Mouse (Mus musculus) embryonic stem cell, embryonic (primary cell): ENCODE measurements at regions not wholly inside any gene's neighbourhood (a gene's known extent, or its start where the extent isn't known, plus 50 kb on each side); places are given as distances from the start of the nearest gene placed in this dataset.

ENCODE experiments used
- CTCF ChIA-PET, 4 experiments: fragments of 300-600 bp in 2 of 4; fragments of 350-600 bp in 2 of 4; sonication (Branson Sonifier 250); formaldehyde crosslinking; loops; one replicate each; lab custom pipeline; 2022; ENCODE audit warnings: inconsistent platforms in 2 of 4; lab: Charles Lee
- POLR2A ChIA-PET, 4 experiments: fragments of 300-600 bp in 2 of 4; fragments of 350-600 bp in 2 of 4; sonication (Branson Sonifier 250); formaldehyde crosslinking; loops; one replicate each; lab custom pipeline; 2022; ENCODE audit warnings: antibody characterized with exemption in 4 of 4, inconsistent platforms in 1 of 4; lab: Charles Lee

DNA sequence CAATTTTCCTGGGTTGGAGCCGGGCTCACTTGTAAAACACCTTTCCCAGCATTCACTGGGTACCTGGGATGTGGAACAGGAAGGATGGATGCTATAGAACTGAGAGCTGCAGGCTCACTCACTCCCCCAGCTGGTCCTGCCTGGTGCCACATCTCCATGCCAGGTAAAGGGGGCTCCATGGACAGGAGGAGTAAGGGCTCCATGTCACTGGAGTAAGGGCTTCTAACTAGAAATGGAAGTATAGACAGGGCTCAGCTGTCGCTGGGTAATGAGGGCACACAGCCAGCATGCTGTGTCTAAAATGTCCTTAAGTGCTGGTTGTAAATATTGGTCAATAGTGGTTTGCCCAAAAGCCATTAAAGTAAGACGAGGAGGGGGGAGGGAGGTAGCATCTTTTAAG, 99.4 kb upstream of the Gpr12 start:
- POLR2A ChIA-PET: interaction anchor here in 1 of 4 experiments (0.8 kb wide), 1 partner anchor 9 kb away, joined by 3 read pairs; no protein-coding TSS in a partner anchor
- CTCF ChIA-PET: no interaction called here

DNA sequence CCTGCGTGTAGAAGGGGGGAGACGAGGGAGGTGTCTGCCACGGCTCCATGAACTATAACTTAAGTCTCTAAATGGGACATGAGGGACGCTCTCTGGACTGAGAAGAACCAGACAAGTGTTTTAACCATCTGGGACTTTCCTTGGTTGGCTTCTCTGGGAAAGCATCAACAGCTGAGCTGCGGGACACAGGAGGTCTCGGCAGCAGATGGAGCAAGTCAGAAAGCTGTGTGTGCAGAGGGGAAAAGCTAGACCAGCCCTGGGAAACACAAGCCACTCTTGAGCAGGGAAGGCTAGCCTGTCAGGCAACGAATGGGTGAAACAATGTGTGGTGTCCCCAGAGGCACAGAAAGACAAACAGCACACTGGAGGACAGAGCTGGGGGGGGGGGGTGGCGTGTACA, 98.5 kb upstream of the Gpr12 start:
- POLR2A ChIA-PET: interaction anchor here in 1 of 4 experiments (0.6 kb wide), 1 partner anchor 13 kb away, joined by 4 read pairs; no protein-coding TSS in a partner anchor
- CTCF ChIA-PET: interaction anchor here in 2 of 4 experiments (0.6 kb wide), 4 partner anchors 46 to 631 kb away, joined by 3 to 5 read pairs (median 3); no protein-coding TSS in a partner anchor

DNA sequence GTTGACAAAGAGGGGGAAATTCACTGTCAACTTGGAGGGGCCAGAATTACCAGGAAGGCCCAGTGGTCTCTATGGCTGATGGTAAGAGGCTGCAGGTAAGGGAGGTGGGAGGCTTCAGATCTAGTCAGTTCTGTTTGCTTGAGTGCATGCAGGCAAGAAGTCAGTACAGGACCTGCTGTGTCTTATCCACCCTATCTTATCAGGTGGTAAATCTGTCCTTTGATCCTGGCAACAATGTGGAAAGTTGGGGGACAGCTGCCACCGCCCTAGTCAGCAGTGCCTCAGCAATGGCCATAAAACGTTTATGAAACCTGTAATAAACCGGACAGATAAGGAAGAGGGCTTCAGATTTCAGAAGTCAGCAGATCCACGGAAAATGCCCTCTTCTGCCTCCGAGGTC, 97.9 kb upstream of the Gpr12 start:
- ChIA-PET POLR2A (interaction anchor here in 1 of 4 experiments (0.6 kb wide), 1 partner anchor 14 kb away, joined by 4 read pairs; no protein-coding TSS in a partner anchor), CTCF (no interaction called here)

DNA sequence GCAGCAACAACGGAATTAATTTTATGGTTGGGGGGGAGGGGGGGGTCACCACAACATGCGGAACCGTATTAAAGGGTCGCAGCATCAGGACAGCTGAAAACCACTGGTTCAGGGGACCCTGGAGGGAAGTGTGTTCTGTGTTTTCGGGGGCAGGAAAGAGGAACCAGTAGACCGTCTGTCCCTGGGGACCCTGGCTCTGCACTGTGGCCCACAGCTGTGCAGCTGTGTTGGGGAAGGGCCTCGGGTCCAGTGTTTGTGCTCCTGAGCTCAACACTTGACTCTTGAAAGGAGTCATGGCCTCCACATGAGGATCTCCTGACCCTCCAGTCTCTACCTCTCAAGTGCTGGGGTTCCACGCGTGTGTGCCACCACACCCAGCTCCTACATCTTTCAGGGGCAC, 96.5 kb upstream of the Gpr12 start:
- ChIA-PET POLR2A (interaction anchor here in 1 of 4 experiments (1.2 kb wide), 1 partner anchor 223 kb away, joined by 3 read pairs; no protein-coding TSS in a partner anchor), CTCF (interaction anchor here in 2 of 4 experiments (0.6 to 1.0 kb wide), 4 partner anchors 10 to 225 kb away, joined by 3 to 4 read pairs (median 3); no protein-coding TSS in a partner anchor)

DNA sequence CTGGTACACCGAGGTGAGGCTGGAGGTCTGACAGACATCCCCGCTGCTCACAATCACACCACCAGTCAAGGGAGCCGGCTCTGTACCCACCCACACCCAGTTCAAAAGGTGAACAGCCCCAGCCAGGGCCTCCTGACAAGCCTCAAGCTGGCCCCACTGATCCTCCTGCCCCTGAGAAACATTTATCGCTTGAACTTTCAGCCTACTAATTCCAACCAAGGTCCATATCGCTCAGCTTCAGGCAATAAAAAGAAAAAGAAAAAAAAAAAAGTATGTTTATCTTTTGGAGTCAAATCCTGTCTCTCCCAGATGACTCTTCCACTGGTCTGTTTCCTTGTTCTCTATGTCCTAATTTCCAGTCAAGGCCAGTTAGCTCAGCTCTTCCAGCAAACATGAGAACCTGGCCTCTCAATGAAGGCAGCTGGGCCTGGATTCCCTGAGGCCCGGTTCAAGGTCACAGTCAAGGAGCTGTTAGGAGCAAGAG, 94.2 kb upstream of the Gpr12 start:
- ChIA-PET POLR2A (interaction anchor here in 2 of 4 experiments (0.8 to 1.1 kb wide), 3 partner anchors 9 to 21 kb away, joined by 3 to 4 read pairs (median 3); no protein-coding TSS in a partner anchor), CTCF (interaction anchor here in 2 of 4 experiments (0.8 to 2.2 kb wide), 7 partner anchors 13 to 614 kb away, joined by 3 to 9 read pairs (median 4); no protein-coding TSS in a partner anchor)

DNA sequence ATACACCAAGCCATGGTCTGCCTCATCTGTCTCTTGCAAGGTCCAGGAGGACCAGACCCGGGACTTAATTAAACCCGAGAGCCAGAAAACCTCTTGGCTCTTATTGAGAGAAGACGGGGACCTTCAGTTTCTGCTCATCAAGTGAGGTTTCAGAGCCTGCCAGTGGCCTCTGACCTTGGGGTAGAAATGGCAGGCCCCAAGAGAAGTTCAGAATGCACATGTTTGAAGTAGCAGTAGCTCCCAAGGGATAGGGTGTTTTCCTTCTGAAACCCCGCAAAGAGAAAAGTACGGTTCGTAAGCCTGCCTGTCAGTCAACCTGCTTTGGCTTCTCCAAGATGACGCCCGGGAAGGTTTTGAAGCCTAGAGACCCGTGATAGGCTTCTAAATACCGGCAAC, 93.7 kb upstream of the Gpr12 start:
- CTCF ChIA-PET: interaction anchor here in 3 of 4 experiments (0.6 to 5.3 kb wide), 5 partner anchors 14 to 641 kb away, joined by 3 to 100 read pairs (median 9); no protein-coding TSS in a partner anchor
- POLR2A ChIA-PET: interaction anchor here in 2 of 4 experiments (0.8 to 1.1 kb wide), 4 partner anchors 9 to 22 kb away, joined by 3 to 4 read pairs (median 3); no protein-coding TSS in a partner anchor

DNA sequence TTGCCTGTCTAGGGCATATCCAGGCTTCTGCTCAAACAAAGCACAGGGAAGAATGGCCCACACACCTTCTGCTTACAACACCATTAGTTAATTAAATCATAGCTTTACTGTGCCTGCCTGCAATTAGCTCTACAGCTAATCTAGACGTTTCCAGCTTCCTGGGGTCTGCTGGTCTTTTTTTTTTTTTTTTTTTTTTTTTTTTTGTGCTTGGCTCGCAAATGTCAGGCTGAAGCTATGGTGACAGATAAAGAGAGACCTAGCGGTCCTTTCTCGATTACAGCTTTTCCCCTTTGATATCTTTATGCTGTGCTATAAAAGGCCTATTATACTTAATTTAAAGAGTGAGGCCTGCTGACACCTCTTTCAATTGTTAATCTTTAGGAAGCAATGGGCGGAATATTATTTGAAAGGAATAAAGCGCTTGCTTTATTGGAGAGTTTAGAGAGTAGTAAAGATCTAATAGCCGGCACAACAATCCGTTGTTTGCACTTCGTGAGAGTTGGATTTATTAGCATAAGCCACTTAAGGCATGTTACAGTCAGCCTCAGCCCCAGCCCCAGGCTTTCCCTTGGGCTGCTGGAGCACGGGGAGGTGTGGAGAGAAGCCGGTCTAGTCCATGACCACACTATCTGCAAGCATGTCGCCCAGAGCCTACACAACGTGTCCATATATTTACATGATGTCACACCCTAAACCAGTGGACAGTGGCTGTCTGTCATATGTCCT, 93.2 kb upstream of the Gpr12 start:
- POLR2A ChIA-PET: interaction anchor here in 2 of 4 experiments (0.6 to 1.1 kb wide), 3 partner anchors 8 to 163 kb away, joined by 3 to 4 read pairs (median 3); no protein-coding TSS in a partner anchor
- CTCF ChIA-PET: interaction anchor here in 3 of 4 experiments (0.5 to 5.3 kb wide), 7 partner anchors 14 to 642 kb away, joined by 3 to 100 read pairs (median 5); no protein-coding TSS in a partner anchor

DNA sequence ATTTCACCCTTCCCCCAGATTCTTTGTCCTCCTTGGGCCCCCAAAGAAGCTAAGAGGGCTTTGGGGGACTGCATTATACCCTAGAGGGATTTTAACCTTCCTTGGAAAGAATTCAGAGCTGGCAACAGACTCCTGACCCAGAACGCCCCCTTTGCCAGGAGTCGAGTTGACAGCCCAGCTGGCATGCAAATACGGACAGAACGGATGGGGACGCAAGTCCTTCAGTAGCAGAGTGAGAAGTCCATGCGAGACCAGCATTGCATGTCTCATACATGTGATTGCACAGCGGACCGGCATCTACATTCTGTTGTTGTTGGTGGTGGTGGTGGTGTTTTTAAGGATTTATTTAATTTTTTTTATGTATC, 92.1 kb upstream of the Gpr12 start:
- POLR2A ChIA-PET: interaction anchor here in 1 of 4 experiments (0.6 to 2.3 kb wide), 7 partner anchors 12 to 224 kb away, joined by 3 to 7 read pairs (median 6); no protein-coding TSS in a partner anchor
- CTCF ChIA-PET: interaction anchor here in 2 of 4 experiments (1.0 to 5.3 kb wide), 6 partner anchors 15 to 642 kb away, joined by 3 to 100 read pairs (median 8); no protein-coding TSS in a partner anchor

DNA sequence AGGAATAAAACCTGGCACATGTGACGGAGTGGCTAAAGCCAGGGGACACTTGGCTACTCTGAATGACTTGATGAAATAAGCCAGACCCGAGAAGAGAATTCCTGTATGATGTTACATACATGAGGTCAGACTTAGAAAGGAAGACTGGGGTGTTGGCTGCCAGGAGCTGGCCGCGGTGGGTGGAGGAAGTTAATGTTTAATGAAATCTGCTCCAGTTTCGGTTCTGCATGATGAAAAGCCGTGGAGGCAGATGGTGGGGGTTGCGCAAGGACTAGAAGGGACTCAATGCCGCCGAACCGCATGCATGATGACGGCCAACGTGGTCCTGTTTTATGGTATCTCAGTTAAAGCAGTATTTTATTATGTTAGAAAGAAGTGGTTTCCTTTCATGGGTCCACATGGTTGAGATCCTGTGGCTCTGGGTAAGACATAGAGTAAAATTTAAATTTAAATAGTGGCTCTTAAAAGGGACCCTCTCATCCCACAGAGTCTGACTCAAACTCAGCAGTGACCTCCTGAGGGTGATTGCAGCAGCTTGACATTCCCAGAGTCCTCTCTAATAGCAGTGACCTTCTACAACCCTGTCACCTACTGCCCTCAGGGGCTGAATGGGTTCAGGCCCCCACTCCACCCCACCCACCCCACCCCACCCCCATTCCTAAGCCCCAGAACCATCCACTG, 91.6 kb upstream of the Gpr12 start:
- POLR2A ChIA-PET: interaction anchor here in 2 of 4 experiments (0.6 to 2.3 kb wide), 15 partner anchors 12 to 251 kb away, joined by 3 to 7 read pairs (median 5); partner anchors contain the start of gene Rpl21 (in 1 of the 2)
- CTCF ChIA-PET: interaction anchor here (1.0 to 5.3 kb wide), 17 partner anchors 15 to 643 kb away, joined by 3 to 100 read pairs (median 11); no protein-coding TSS in a partner anchor

DNA sequence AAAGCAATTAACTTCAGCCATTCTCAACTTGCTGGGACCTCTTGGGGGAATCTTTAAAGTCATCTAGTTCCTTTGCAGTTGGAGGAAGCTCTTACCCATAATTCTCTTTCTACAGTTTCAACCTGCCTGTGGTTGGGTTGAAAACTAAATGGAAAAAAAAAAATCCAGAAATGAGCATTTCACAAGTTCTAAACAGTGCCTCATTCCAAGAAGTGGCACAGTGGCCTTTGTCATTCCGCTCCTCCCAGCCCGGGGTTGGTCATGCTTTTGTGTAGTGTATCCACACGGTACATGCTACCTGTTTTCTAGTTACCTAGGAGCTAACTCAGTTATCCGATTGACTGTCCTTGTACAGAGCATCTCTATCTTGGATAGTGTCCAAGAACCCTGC, 90.8 kb upstream of the Gpr12 start:
- POLR2A ChIA-PET: interaction anchor here (0.6 to 2.3 kb wide), 22 partner anchors 9 to 273 kb away, joined by 3 to 11 read pairs (median 4); partner anchors contain the start of genes Gtf3a (in 1 of the 4), Rasl11a (in 1 of the 4) and Rpl21 (in 1 of the 4)

DNA sequence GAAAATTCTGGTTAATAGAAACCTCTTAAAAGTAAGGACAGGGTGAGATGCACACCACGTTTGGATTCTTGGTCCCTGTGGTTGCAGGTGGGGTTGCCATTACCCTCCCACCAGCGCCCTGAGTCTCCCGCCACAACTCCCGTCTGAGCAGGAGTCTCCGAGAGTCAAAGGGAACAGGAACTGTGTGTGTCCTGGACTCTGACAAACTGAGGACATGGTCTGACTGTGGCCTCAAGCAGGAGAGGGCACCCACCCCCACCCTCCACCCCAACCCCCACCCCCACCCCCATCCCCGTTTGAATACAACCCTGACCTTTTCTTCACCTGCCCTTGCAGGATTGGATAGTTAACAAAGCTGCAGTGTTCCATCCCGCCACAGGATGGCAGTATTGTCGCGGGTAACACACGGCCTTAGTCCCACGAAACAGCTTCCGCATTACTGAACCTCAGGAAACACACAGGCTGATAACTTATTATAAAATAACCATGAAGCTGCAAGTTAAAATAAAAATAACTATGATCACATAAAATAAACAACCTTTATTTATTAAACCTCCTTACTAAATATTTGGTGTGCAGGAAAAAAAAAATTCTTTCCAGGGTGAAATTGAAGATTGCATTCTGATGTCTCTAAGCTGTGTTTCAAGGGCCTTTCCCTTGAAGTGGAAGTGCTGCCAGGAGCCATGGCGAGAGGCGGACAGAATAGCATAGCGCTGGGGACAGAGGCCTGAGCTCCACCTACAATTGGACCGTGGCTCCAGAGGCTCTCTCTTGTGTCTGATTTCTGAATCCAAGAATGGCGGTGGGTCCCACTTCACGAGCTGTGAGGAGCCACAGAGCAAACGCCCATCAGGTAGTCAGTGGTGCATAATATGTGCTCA, 90.2 kb upstream of the Gpr12 start:
- CTCF ChIA-PET: interaction anchor here (0.6 to 5.3 kb wide), 66 partner anchors 11 to 1677 kb away, joined by 3 to 100 read pairs (median 4); partner anchors contain the start of genes Rasl11a (in 1 of the 4) and Usp12 (in 1 of the 4)
- POLR2A ChIA-PET: interaction anchor here (0.5 to 2.3 kb wide), 26 partner anchors 9 to 652 kb away, joined by 3 to 11 read pairs (median 3); partner anchors contain the start of genes Gtf3a (in 1 of the 4), Rasl11a (in 1 of the 4) and Rpl21 (in 1 of the 4)

More for the DNA sequence above, 90.8 kb upstream of the Gpr12 start:
- CTCF ChIA-PET: interaction anchor here (0.6 to 5.3 kb wide), 51 partner anchors 10 to 1678 kb away, joined by 3 to 100 read pairs (median 4); partner anchors contain the start of genes Rasl11a (in 1 of the 4) and Usp12 (in 1 of the 4)

DNA sequence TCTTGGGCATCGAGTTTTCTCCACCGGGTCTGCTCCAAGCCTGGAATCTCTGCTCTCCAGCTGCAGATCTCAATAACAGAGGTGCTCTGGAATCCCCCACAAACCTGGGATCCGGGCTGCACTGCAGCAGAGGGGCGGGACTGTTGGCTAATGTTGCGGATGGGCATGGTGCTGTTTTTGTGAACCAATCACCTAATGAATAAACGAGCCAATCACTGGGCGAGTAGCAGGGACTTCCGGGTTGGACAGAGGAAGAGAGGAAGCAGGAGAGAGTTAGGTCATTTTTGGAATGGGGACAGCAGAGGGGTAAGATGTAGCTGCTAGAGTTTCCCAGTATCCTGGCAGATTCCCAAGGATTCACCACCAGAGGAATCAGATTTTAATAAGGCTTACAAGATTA, 76.7 kb upstream of the Gpr12 start:
- CTCF ChIA-PET: interaction anchor here in 1 of 4 experiments (1.0 kb wide), 1 partner anchor 8 kb away, joined by 3 read pairs; no protein-coding TSS in a partner anchor

DNA sequence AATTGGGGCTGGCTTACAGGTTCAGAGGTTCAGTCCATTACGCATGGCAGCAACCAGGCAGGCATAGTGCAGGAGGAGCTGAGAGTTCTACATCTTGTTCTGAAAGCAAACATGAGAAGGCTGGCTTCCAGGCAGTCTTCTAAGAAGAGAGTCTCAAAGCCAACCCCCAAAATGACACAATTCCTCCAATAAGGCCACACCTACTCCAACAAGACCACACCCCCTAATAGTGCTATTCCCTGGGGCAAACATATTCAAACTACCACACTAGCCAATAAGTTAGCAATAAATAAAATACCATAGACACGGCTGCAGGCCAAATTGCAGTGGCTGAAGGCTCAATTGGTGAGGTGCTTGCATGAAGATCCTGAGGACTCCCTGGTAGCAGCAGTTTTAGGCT, 72.2 kb upstream of the Gpr12 start:
- ChIA-PET CTCF (no interaction called here), POLR2A (no interaction called here)

More for the DNA sequence above, 76.7 kb upstream of the Gpr12 start:
- POLR2A ChIA-PET: interaction anchor here in 1 of 4 experiments (1.2 to 1.3 kb wide), 2 partner anchors 14 to 17 kb away, joined by 3 read pairs; no protein-coding TSS in a partner anchor

DNA sequence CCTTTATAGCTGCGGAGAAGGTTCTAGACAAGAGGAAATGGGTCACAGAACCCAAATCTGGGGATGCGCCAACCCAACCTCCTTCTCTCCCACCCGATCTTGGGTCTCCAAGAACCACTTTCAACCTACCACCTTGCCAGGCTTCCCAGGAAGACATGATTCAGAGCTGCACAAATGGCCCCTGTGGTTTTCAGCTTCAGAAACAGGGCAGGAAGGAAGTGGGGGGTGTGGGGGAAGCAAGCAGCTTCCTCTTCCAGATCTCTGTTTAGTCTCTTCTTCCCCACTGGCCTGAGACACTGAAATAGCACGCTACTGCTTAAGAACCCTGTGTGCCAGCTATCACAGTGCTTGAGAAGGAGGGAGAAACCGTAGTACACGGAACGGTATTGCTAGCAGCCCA, 70.4 kb upstream of the Gpr12 start:
- ChIA-PET POLR2A (no interaction called here), CTCF (no interaction called here)

DNA sequence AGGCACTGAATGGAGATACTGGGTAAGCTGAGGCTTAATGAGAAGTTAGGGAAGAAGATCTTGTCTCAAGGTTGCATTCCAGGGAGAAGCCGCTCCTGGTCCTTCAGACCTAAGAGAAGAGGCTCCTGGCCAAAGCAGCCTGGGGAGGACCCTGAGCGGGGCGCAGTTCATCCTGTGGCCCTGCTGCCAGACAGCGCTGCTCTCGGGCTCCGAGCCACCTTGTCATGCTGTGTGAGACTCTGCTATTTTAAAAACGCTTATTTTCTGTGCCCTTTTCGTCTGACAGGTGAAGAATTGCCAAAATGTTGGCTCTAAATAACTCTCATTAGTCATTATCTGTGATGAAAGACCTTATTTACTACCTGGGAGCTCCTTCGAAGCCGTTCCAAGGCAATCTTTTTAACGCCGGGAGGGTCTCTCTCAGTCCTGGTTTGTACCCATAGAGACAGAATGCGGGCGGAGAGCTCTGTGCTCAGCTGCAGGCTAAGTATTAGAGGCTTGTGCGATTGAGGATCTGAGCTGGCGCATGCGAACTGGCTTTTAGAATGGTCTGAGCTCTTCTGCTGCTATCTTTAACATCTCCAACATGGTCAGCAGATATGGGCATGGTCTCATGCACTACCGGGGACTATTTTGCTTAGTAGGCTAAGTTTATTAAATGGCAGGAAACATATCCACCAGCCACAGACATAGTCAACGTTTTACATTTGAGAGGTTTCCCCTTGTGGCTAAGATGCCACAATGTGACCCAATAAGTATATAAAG, 68.8 kb upstream of the Gpr12 start:
- ChIA-PET CTCF (no interaction called here), POLR2A (no interaction called here)

DNA sequence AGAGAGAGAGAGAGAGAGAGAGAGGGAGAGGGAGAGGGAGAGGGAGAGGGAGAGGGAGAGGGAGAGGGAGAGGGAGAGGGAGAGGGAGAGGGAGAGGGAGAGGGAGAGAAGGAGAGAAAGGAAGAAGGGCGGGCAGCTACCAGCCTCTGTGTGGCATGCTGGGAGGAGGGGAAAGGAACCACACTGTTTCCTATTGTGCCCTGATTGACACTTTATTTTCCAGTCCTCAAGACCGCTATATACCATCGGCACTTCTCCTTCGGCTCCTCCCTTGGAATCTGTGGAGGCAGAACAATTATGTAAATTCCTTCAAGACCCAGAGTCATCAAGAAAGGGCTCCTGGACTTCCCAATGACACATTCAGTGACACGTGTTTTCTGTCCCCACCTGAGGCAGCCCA, 67.8 kb upstream of the Gpr12 start:
- ChIA-PET CTCF (interaction anchor here in 2 of 4 experiments (0.5 to 0.7 kb wide), 2 partner anchors 42 to 198 kb away, joined by 3 to 6 read pairs; no protein-coding TSS in a partner anchor), POLR2A (no interaction called here)
